Mouse (Mus musculus): ENCODE data around the gene Dolpp1. TPM values are rescaled to one million over a fixed set of nuclear protein-coding genes. Genes with fewer than 3 reads are reported as not detected.

Gene Dolpp1
- polyA plus RNA-seq, 1 experiment from 2014 or later, result 63.7 TPM

- Histone ChIP-seq H3K27ac (ENCODE audit: low read depth, low read length) (no peak overlapping the region), H3K4me3 (ENCODE audit: low read length) (no peak overlapping the region), H3K36me3 (ENCODE audit: control insufficient read depth, insufficient read depth, low read length) (peaks cover 3% of the 10 kb centered on the region; the same call in 1 of the 2 replicates), H3K9ac (ENCODE audit: low read depth, low read length) (no peak overlapping the region), H3K4me1 (ENCODE audit: control insufficient read depth, insufficient read depth, low read depth, low read length) (peaks cover 17% of the 10 kb centered on the region), H3K27me3 (replicated peaks; ENCODE audit: control insufficient read depth, insufficient read depth, low read length) (no peaks in the 10 kb centered on the region), H3K4me2 (ENCODE audit: low read length) (no peak overlapping the region), H3K9me3 (ENCODE audit: control insufficient read depth, low read length) (no peaks in the 10 kb centered on the region)
- WGBS, result 98% methylated on average over 2 of the region's 2 CpGs
- no peak for ATAC-seq
Measured at GRCm38 (mm10) chr2:30389000-30389399, 3.1 kb upstream of the Dolpp1 start.

- H3K27me3 ChIP-seq (replicated peaks; ENCODE audit: control insufficient read depth, insufficient read depth, low read length), result no peaks in the 10 kb centered on the region
- H3K36me3 ChIP-seq (ENCODE audit: control insufficient read depth, insufficient read depth, low read length), result peaks cover 13% of the 10 kb centered on the region
- H3K4me1 ChIP-seq (ENCODE audit: control insufficient read depth, insufficient read depth, low read depth, low read length), result peaks cover 20% of the 10 kb centered on the region
- peak overlapping the region; percentile 96 for H3K27ac ChIP-seq (ENCODE audit: low read depth, low read length)
- no peaks in the 10 kb centered on the region for H3K9me3 ChIP-seq (ENCODE audit: control insufficient read depth, low read length)
- H3K4me2 ChIP-seq (ENCODE audit: low read length), result peak overlapping the region; percentile 96
- ATAC-seq, result peak; percentile 82
- peak overlapping the region; percentile 91 for H3K4me3 ChIP-seq (ENCODE audit: low read length)
- 1% methylated on average over 48 of the region's 54 CpGs for WGBS
- H3K9ac ChIP-seq (ENCODE audit: low read depth, low read length), result peak overlapping the region; percentile 81
Measured at GRCm38 (mm10) chr2:30392577-30393369, 719 bp downstream of the Dolpp1 start.

- H3K4me1 ChIP-seq (ENCODE audit: control insufficient read depth, insufficient read depth, low read depth, low read length), result peaks cover 20% of the 10 kb centered on the region
- H3K27ac ChIP-seq (ENCODE audit: low read depth, low read length), result peak overlapping the region; percentile 96
- H3K9me3 ChIP-seq (ENCODE audit: control insufficient read depth, low read length), result no peaks in the 10 kb centered on the region
- peaks cover 13% of the 10 kb centered on the region for H3K36me3 ChIP-seq (ENCODE audit: control insufficient read depth, insufficient read depth, low read length)
- H3K4me2 ChIP-seq (ENCODE audit: low read length), result peak overlapping the region; percentile 96
- peak overlapping the region; percentile 91 for H3K4me3 ChIP-seq (ENCODE audit: low read length)
- whole genome bisulfite sequencing, result 75% methylated on average over 1 of the region's 1 CpGs
- no peak for ATAC-seq
- no peaks in the 10 kb centered on the region for H3K27me3 ChIP-seq (replicated peaks; ENCODE audit: control insufficient read depth, insufficient read depth, low read length)
- peak overlapping the region; percentile 81 for H3K9ac ChIP-seq (ENCODE audit: low read depth, low read length)
Measured at GRCm38 (mm10) chr2:30393370-30393656, 1.3 kb downstream of the Dolpp1 start.

GRCm38 (mm10) chr2:30395757-30396156 is 3.7 kb downstream of the Dolpp1 start:
- 92% methylated on average over 7 of the region's 7 CpGs for whole genome bisulfite sequencing
- ATAC-seq, result no peak
- H3K36me3 ChIP-seq (ENCODE audit: control insufficient read depth, insufficient read depth, low read length), result peaks cover 13% of the 10 kb centered on the region
- no peaks in the 10 kb centered on the region for H3K9me3 ChIP-seq (ENCODE audit: control insufficient read depth, low read length)
- H3K27ac ChIP-seq (ENCODE audit: low read depth, low read length), result no peak overlapping the region
- no peaks in the 10 kb centered on the region for H3K27me3 ChIP-seq (replicated peaks; ENCODE audit: control insufficient read depth, insufficient read depth, low read length)
- H3K4me2 ChIP-seq (ENCODE audit: low read length), result no peak overlapping the region
- no peak overlapping the region for H3K4me3 ChIP-seq (ENCODE audit: low read length)
- H3K4me1 ChIP-seq (ENCODE audit: control insufficient read depth, insufficient read depth, low read depth, low read length), result peaks cover 23% of the 10 kb centered on the region
- no peak overlapping the region for H3K9ac ChIP-seq (ENCODE audit: low read depth, low read length)

- Histone ChIP-seq H3K9ac (ENCODE audit: low read depth, low read length) (no peak overlapping the region), H3K27me3 (replicated peaks; ENCODE audit: control insufficient read depth, insufficient read depth, low read length) (no peaks in the 10 kb centered on the region), H3K27ac (ENCODE audit: low read depth, low read length) (no peak overlapping the region), H3K36me3 (ENCODE audit: control insufficient read depth, insufficient read depth, low read length) (peaks cover 13% of the 10 kb centered on the region), H3K4me1 (ENCODE audit: control insufficient read depth, insufficient read depth, low read depth, low read length) (peaks cover 22% of the 10 kb centered on the region), H3K4me3 (ENCODE audit: low read length) (no peak overlapping the region), H3K9me3 (ENCODE audit: control insufficient read depth, low read length) (no peaks in the 10 kb centered on the region), H3K4me2 (ENCODE audit: low read length) (no peak overlapping the region)
- ATAC-seq, result no peak
- 90% methylated on average over 7 of the region's 7 CpGs for WGBS
Measured at GRCm38 (mm10) chr2:30396246-30396645, 4.2 kb downstream of the Dolpp1 start.

GRCm38 (mm10) chr2:30397986-30398512 is 6.0 kb downstream of the Dolpp1 start:
- H3K4me1 ChIP-seq (ENCODE audit: control insufficient read depth, insufficient read depth, low read depth, low read length), result peaks cover 16% of the 10 kb centered on the region
- H3K4me3 ChIP-seq (ENCODE audit: low read length), result no peak overlapping the region
- H3K36me3 ChIP-seq (ENCODE audit: control insufficient read depth, insufficient read depth, low read length), result peaks cover 20% of the 10 kb centered on the region
- H3K27me3 ChIP-seq (replicated peaks; ENCODE audit: control insufficient read depth, insufficient read depth, low read length), result no peaks in the 10 kb centered on the region
- H3K9ac ChIP-seq (ENCODE audit: low read depth, low read length), result no peak overlapping the region
- 72% methylated on average over 10 of the region's 10 CpGs for WGBS
- no peak for ATAC-seq
- no peak overlapping the region for H3K4me2 ChIP-seq (ENCODE audit: low read length)
- no peak overlapping the region for H3K27ac ChIP-seq (ENCODE audit: low read depth, low read length)
- H3K9me3 ChIP-seq (ENCODE audit: control insufficient read depth, low read length), result no peaks in the 10 kb centered on the region

GRCm38 (mm10) chr2:30399191-30400171 is 7.4 kb downstream of the Dolpp1 start:
- Histone ChIP-seq H3K4me3 (ENCODE audit: low read length) (no peak overlapping the region), H3K9ac (ENCODE audit: low read depth, low read length) (no peak overlapping the region), H3K27ac (ENCODE audit: low read depth, low read length) (peak overlapping the region; percentile 48), H3K4me1 (ENCODE audit: control insufficient read depth, insufficient read depth, low read depth, low read length) (0 out of 2 replicates have a peak, but pooled peaks cover 4% of the 10 kb centered on the region), H3K9me3 (ENCODE audit: control insufficient read depth, low read length) (no peaks in the 10 kb centered on the region), H3K27me3 (replicated peaks; ENCODE audit: control insufficient read depth, insufficient read depth, low read length) (no peaks in the 10 kb centered on the region), H3K4me2 (ENCODE audit: low read length) (no peak overlapping the region), H3K36me3 (ENCODE audit: control insufficient read depth, insufficient read depth, low read length) (peaks cover 29% of the 10 kb centered on the region)
- peak; percentile 50 for ATAC-seq
- 20% methylated on average over 20 of the region's 20 CpGs for WGBS

- no peak overlapping the region for H3K27ac ChIP-seq (ENCODE audit: low read depth, low read length)
- H3K9me3 ChIP-seq (ENCODE audit: control insufficient read depth, low read length), result no peaks in the 10 kb centered on the region
- H3K36me3 ChIP-seq (ENCODE audit: control insufficient read depth, insufficient read depth, low read length), result peaks cover 34% of the 10 kb centered on the region
- H3K4me3 ChIP-seq (ENCODE audit: low read length), result no peak overlapping the region
- no peak for ATAC-seq
- 67% methylated on average over 1 of the region's 1 CpGs for WGBS
- no peaks in the 10 kb centered on the region for H3K27me3 ChIP-seq (replicated peaks; ENCODE audit: control insufficient read depth, insufficient read depth, low read length)
- 0 out of 2 replicates have a peak, but pooled peaks cover 4% of the 10 kb centered on the region for H3K4me1 ChIP-seq (ENCODE audit: control insufficient read depth, insufficient read depth, low read depth, low read length)
- H3K4me2 ChIP-seq (ENCODE audit: low read length), result no peak overlapping the region
- H3K9ac ChIP-seq (ENCODE audit: low read depth, low read length), result no peak overlapping the region
Measured at GRCm38 (mm10) chr2:30401581-30401980, 9.5 kb downstream of the Dolpp1 start.

Measured in hindbrain, embryonic 16.5 days (tissue).